In the genomic region with DNA sequence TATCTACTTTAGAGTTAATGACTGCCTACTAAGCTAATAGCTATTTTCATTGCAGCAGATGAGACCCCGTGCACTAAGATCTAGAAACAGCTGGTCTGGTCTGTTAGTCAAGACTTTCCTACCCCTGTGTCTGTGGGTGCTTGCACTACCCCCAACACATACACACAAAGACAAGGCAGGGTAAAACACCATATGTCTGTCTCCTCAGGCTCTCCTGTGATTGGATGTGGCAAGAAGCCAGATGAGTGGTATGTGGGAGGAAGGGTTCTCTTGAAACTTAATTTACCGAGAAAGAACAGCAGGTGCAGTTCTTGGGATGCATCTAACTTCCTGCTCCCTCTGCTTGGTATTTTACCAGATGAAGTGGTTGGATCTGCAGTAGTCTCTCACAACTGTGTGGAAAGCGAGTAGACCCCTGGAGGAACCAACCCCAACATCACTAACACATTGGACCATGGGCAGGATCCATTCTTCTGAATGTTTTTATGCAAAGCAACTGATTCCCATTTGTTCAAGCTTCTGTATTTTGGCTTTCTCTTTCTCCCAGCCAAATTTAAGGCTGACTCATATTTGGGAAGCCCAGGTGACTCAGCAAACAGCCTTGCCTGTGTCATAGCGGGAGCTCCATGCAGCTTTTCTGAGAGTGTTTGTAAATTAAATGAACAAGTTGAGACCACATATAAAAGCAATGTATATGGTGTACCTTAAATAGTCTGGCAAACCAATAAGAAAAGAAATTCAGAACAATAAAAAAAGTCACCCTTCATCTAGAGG, we compare ENCODE assay signal across 14 mouse cellular contexts.
DNase-seq lines count a peak whose midpoint lies in the region; ATAC-seq and TF ChIP-seq lines count a peak whose summit lies in the region.
"Had no signal": no experiment of that assay in that cellular context is flagged by ENCODE, and none has a peak within 500 bp of the region (broad histone marks: within the 10 kb centered on the region; RNA-seq: fewer than 3 reads in every experiment).

No protein-coding gene starts in this region.

- H3K9me3 ChIP-seq in neural tube, embryonic 13.5 days, result no peaks in the 10 kb centered on the region
- H3K9me3 ChIP-seq in neural tube, embryonic 15.5 days (replicated peaks), result no peaks in the 10 kb centered on the region

- no peak overlapping the region for H3K4me3 ChIP-seq in neural tube, embryonic 13.5 days
- no peak overlapping the region for H3K4me3 ChIP-seq in neural tube, embryonic 15.5 days (replicated peaks)
- H3K4me3 ChIP-seq in left cerebral cortex, adult 2 months, result no peak overlapping the region
- H3K4me3 ChIP-seq: erythroblast, embryonic 14.5 days; megakaryocyte, embryonic 14.5 days had no signal

- no peaks in the 10 kb centered on the region for H3K36me3 ChIP-seq in neural tube, embryonic 13.5 days
- no peaks in the 10 kb centered on the region for H3K36me3 ChIP-seq in neural tube, embryonic 15.5 days
- H3K36me3 ChIP-seq: G1E had no signal

- intact Hi-C loops in left cerebral cortex, adult 2 months (cut with DNase I), result loop anchor here (2.0 to 5.0 kb wide), 6 partner anchors 51 to 666 kb away; a partner anchor contains a TSS

- DNase-seq in adrenal gland, adult 2 months, result peak; percentile 10
- no peak for DNase-seq in adrenal gland, adult 8-10 months
- DNase-seq in left cerebral cortex, adult 2 months (ENCODE audit: extremely low spot score in 1 of 2, low spot score in 2 of 2), result peak; percentile 66 to 83
- no peak for DNase-seq in gastrocnemius, adult 18-20 months (ENCODE audit: low spot score)
- no peak for DNase-seq in spleen, postnatal 14 days (ENCODE audit: low spot score in 2 of 2)
- DNase-seq in heart, postnatal 4 days, result no peak
- DNase-seq: cerebellum, adult 9-11 months; lung, adult 18-20 months had no signal

- TF ChIP-seq CTCF in left cerebral cortex, adult 2 months (IDR thresholded peaks at IDR 0.05), result no peak

- WGBS in neural tube, embryonic 13.5 days, result 73% methylated on average over 4 of the region's 4 CpGs
- whole genome bisulfite sequencing in neural tube, embryonic 15.5 days, result 80% methylated on average over 4 of the region's 4 CpGs

- ATAC-seq in neural tube, embryonic 13.5 days (ENCODE audit: low read depth), result 0 out of 2 replicates have a peak, but pooled peaks have one; percentile 47
- no peak for ATAC-seq in neural tube, embryonic 15.5 days (ENCODE audit: low FRiP score)

- H3K4me1 ChIP-seq in neural tube, embryonic 13.5 days (replicated peaks), result no peaks in the 10 kb centered on the region
- H3K4me1 ChIP-seq in neural tube, embryonic 15.5 days, result no peaks in the 10 kb centered on the region
- H3K4me1 ChIP-seq: megakaryocyte, embryonic 14.5 days had no signal

- H3K27ac ChIP-seq in neural tube, embryonic 13.5 days (replicated peaks), result no peak overlapping the region
- H3K27ac ChIP-seq in neural tube, embryonic 15.5 days (replicated peaks), result no peak overlapping the region
- peak overlapping the region; percentile 78 for H3K27ac ChIP-seq in left cerebral cortex, adult 2 months

- H3K4me2 ChIP-seq in neural tube, embryonic 13.5 days, result no peak overlapping the region
- no peak overlapping the region for H3K4me2 ChIP-seq in neural tube, embryonic 15.5 days
- H3K4me2 ChIP-seq: heart, embryonic 11.5 days had no signal

- no peaks in the 10 kb centered on the region for H3K27me3 ChIP-seq in neural tube, embryonic 13.5 days
- no peaks in the 10 kb centered on the region for H3K27me3 ChIP-seq in neural tube, embryonic 15.5 days (replicated peaks)
- H3K27me3 ChIP-seq: megakaryocyte, embryonic 14.5 days had no signal

- H3K9ac ChIP-seq in neural tube, embryonic 13.5 days, result no peak overlapping the region
- no peak overlapping the region for H3K9ac ChIP-seq in neural tube, embryonic 15.5 days (replicated peaks)

Comparison
In these comparisons a context has a peak if more than half of its experiments do, and no peak if none do; other contexts are left out.
1. DNase-seq: peak in adrenal gland, adult 2 months (single experiment) and left cerebral cortex, adult 2 months (2 of 2); none in adrenal gland, adult 8-10 months (single experiment), gastrocnemius, adult 18-20 months (single experiment), spleen, postnatal 14 days (0 of 2) and heart, postnatal 4 days (single experiment).